Mouse (Mus musculus) testis, adult 2 months (tissue): ENCODE results near the gene Olfr150. TPM values are rescaled to one million over a fixed set of nuclear protein-coding genes. Genes with fewer than 3 reads are reported as not detected.
"Not testable (repeated sequence)": the region's sequence is repeated elsewhere in the genome, so short reads cannot be mapped to it uniquely, and the experiment has no call there.

Source experiments
- H3K27ac ChIP-seq: fragments of 200-500 bp; 2 replicates; pipeline ENCODE4 v1.5.1; 2012; ENCODE audit warnings: low read depth, low read length; ENCODE audit not compliant: control insufficient read depth, insufficient read depth
- H3K27me3 ChIP-seq: fragments of 200-500 bp; 2 replicates; pipeline ENCODE4 v1.6.1; 2012; ENCODE audit warnings: mild to moderate bottlenecking, low read length, moderate library complexity; ENCODE audit not compliant: control insufficient read depth, insufficient read depth
- H3K36me3 ChIP-seq: fragments of 200-500 bp; 2 replicates; pipeline ENCODE4 v1.6.1; 2012; ENCODE audit warnings: mild to moderate bottlenecking, low read length; ENCODE audit not compliant: control insufficient read depth, insufficient read depth
- H3K4me1 ChIP-seq: fragments of 200-500 bp; 2 replicates; pipeline ENCODE4 v1.6.1; 2012; ENCODE audit warnings: low read length; ENCODE audit not compliant: control insufficient read depth, insufficient read depth
- H3K4me3 ChIP-seq: fragments of 200-500 bp; 2 replicates; pipeline ENCODE4 v1.5.1; 2012; ENCODE audit warnings: low read depth, mild to moderate bottlenecking, low read length, moderate library complexity, mixed read lengths; ENCODE audit not compliant: control insufficient read depth
- CTCF ChIP-seq: fragments of 200-500 bp; IDR thresholded peaks from 2 replicates; pipeline ENCODE4 v1.5.1; 2012; ENCODE audit warnings: low read depth, mild to moderate bottlenecking, inconsistent platforms, low read length, moderate library complexity; ENCODE audit not compliant: control insufficient read depth, insufficient read depth, insufficient replicate concordance
- POLR2A ChIP-seq: fragments of 200-500 bp; IDR thresholded peaks from 2 replicates; pipeline ENCODE4 v1.6.1; 2012; ENCODE audit warnings: low read depth, mild to moderate bottlenecking, inconsistent platforms, low read length, moderate library complexity; ENCODE audit not compliant: control insufficient read depth
- polyA plus RNA-seq: library from polyadenylated mRNA; depleted of rRNA; stranded (reverse); fragments of >200 nt; gene quantifications from 2 replicates; pipeline ENCODE4 v1.2.3, GENCODE M21; 2012; rRNA removed

Gene Olfr150
- polyA plus RNA-seq = not detected in 2 replicates

DNA sequence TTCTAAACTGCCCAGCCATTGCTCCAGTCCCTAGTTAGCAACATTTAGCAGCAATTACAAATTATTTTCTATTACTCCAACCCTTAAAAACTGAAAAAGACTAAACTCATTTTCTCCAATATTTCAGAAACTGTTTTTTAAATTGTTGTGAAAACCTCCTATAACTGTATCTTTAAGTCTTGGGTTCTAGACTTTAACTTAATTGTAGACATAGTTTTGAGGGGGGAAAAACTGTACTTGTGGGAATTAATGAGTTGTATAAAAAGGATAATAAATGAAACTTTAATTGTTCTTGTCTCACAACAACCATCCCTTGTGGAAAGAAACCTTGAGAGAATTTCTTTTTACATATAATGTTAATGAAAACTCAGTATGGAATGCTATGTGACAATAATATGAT lies at the start of gene Olfr150:
Olfr150 (plus strand) TSS at position 301 of the 400 bp plus-strand sequence.
- Histone ChIP-seq H3K4me3 (no peak within 1 kb of the TSS), H3K27ac (no peak within 1 kb of the TSS), H3K27me3 (no peaks in the 10 kb centered on the region), H3K4me1 (no peaks in the 10 kb centered on the region), H3K36me3 (no peaks in the 10 kb centered on the region)
- TF ChIP-seq POLR2A = no peak
- TF ChIP-seq CTCF = no peak

GRCm38 (mm10) chr9:39701123-39701522 lies 29.7 kb upstream of the Olfr150 start:
- H3K4me3 ChIP-seq, H3K27ac ChIP-seq, H3K36me3 ChIP-seq: not testable (repeated sequence)

GRCm38 (mm10) chr9:39707017-39707416 lies 23.8 kb upstream of the Olfr150 start, which contains the start of gene Olfr149:
TSS of gene Olfr149 (minus strand) at chr9:39707117.
- Histone ChIP-seq H3K36me3 (no peaks in the 10 kb centered on the region), H3K4me1 (no peaks in the 10 kb centered on the region), H3K27me3 (no peaks in the 10 kb centered on the region), H3K27ac (no peak within 1 kb of the TSS), H3K4me3 (no peak within 1 kb of the TSS)
- TF ChIP-seq POLR2A (no peak), CTCF (no peak)

More at GRCm38 (mm10) chr9:39701123-39701522, 29.7 kb upstream of the Olfr150 start:
- not testable (repeated sequence) for H3K27me3 ChIP-seq, H3K4me1 ChIP-seq

DNA sequence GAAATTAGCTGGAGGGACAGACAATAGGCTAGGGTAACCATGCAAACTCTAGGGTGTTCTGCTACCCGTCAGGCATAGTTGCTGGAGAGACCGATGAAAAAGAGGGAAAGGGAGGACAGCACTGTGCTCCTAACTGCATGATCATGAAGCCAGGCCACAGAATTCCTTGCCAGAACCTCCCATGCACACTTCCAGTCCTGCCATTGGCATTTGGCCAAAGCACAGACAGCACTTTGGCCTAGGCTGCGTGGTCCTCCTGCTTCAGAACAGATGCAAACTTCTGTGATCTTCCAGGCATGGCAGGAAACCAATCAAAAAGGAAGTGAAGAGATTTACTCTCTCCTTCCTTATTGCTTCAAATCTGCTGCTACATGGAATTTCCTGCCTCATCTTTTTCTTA lies 21.8 kb upstream of the Olfr150 start:
- TF ChIP-seq POLR2A (no peak), CTCF (no peak)
- H3K4me3 ChIP-seq = no peak overlapping the region
- H3K36me3 ChIP-seq = no peaks in the 10 kb centered on the region
- H3K27me3 ChIP-seq = no peaks in the 10 kb centered on the region
- H3K4me1 ChIP-seq = no peaks in the 10 kb centered on the region
- H3K27ac ChIP-seq = no peak overlapping the region

DNA sequence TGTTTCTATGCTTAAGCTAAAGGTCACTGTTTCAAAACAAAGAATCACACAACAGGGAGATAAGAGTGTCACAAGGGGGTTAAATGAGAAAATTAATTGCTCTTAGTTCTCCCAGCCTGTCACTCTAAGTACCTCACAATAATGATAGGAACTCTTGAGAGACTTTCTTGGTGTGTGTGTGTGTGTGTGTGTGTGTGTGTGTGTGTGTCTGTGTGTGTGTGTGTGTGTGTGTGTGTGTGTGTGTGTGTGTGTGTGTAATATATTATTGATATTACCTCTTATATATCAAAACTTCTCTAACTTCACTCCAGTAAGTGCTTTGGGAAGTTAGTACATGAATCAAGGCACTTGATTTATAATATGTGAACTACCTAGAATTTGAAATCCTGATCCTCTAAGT lies 19.7 kb upstream of the Olfr150 start, which contains the start of gene Olfr965:
Olfr965 (plus strand) TSS at position 301 of the 400 bp plus-strand sequence.
- TF ChIP-seq CTCF = no peak
- no peak for TF ChIP-seq POLR2A
- no peaks in the 10 kb centered on the region for H3K4me1 ChIP-seq
- H3K36me3 ChIP-seq = no peaks in the 10 kb centered on the region
- no peak within 1 kb of the TSS for H3K4me3 ChIP-seq
- H3K27ac ChIP-seq = no peak within 1 kb of the TSS
- no peaks in the 10 kb centered on the region for H3K27me3 ChIP-seq

GRCm38 (mm10) chr9:39740741-39741140 lies 10.0 kb downstream of the Olfr150 start:
- Histone ChIP-seq H3K27me3 (no peaks in the 10 kb centered on the region), H3K4me3 (no peak overlapping the region), H3K4me1 (no peaks in the 10 kb centered on the region), H3K36me3 (no peaks in the 10 kb centered on the region), H3K27ac (no peak overlapping the region)
- no peak for TF ChIP-seq POLR2A

- Histone ChIP-seq H3K4me1 (no peaks in the 10 kb centered on the region), H3K27me3 (no peaks in the 10 kb centered on the region), H3K36me3 (no peaks in the 10 kb centered on the region), H3K4me3 (no peak within 1 kb of the TSS), H3K27ac (no peak within 1 kb of the TSS)
- no peak for TF ChIP-seq CTCF
- no peak for TF ChIP-seq POLR2A
Observed at GRCm38 (mm10) chr9:39745949-39746348, 15.2 kb downstream of the Olfr150 start, which contains the start of gene Olfr967. TSS of gene Olfr967 (plus strand) at chr9:39746249.

DNA sequence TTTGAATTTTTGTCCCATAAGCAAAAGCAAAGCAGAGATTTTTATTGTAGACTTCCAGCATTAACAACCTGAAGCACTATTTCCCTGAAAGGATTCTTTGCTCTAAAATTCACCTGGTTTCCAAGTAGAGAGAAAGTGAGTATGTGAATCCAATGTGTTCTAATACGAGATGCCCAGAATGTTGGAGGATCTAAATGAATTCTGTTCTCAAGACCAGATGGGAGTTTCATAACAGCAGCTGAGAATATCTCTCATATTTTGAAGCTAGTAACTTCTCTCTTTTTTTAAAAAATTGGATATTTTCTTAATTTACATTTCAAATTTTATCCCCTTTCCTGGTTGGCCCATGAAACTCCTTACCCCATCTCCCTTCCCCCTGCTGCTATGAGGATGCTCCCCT lies 15.7 kb downstream of the Olfr150 start:
- Histone ChIP-seq H3K4me1 (no peaks in the 10 kb centered on the region), H3K4me3 (no peak overlapping the region), H3K27ac (no peak overlapping the region), H3K27me3 (no peaks in the 10 kb centered on the region), H3K36me3 (no peaks in the 10 kb centered on the region)
- TF ChIP-seq POLR2A = no peak
- TF ChIP-seq CTCF = no peak
